Mouse (Mus musculus): ENCODE measurements around the gene Ablim2. TPM values are rescaled to one million over a fixed set of nuclear protein-coding genes. Genes with fewer than 3 reads are reported as not detected.

The Ablim2 gene
- polyA plus RNA-seq, 1 experiment from 2014 or later = 3.2 TPM

- WGBS = 52% methylated on average over 13 of the region's 13 CpGs
- no peak overlapping the region for H3K9ac ChIP-seq (replicated peaks; ENCODE audit: low read depth, low read length)
- no peaks in the 10 kb centered on the region for H3K36me3 ChIP-seq (ENCODE audit: control insufficient read depth, insufficient read depth, low read length)
- H3K4me2 ChIP-seq (replicated peaks; ENCODE audit: low read depth, low read length) = no peak overlapping the region
- H3K27ac ChIP-seq (ENCODE audit: low read length) = peak overlapping the region; percentile 48
- peaks cover 38% of the 10 kb centered on the region for H3K4me1 ChIP-seq (ENCODE audit: control insufficient read depth, insufficient read depth, low read length)
- H3K9me3 ChIP-seq (ENCODE audit: control insufficient read depth, low read depth, low read length) = no peaks in the 10 kb centered on the region
- H3K4me3 ChIP-seq (ENCODE audit: low read depth, low read length) = no peak overlapping the region
- ATAC-seq (ENCODE audit: insufficient number of reproducible peaks, insufficient read depth, low FRiP score, low read depth) = no peak
- H3K27me3 ChIP-seq (ENCODE audit: control insufficient read depth, insufficient read depth, low read length) = no peaks in the 10 kb centered on the region
Observed at GRCm38 (mm10) chr5:35908626-35909443, 151.2 kb downstream of the Ablim2 start.

GRCm38 (mm10) chr5:35915629-35916300 is 158.1 kb downstream of the Ablim2 start:
- H3K4me1 ChIP-seq (ENCODE audit: control insufficient read depth, insufficient read depth, low read length) = peaks cover 26% of the 10 kb centered on the region
- 80% methylated on average over 12 of the region's 12 CpGs for WGBS
- ATAC-seq (ENCODE audit: insufficient number of reproducible peaks, insufficient read depth, low FRiP score, low read depth) = no peak
- H3K27ac ChIP-seq (ENCODE audit: low read length) = no peak overlapping the region
- no peak overlapping the region for H3K4me3 ChIP-seq (ENCODE audit: low read depth, low read length)
- no peaks in the 10 kb centered on the region for H3K27me3 ChIP-seq (ENCODE audit: control insufficient read depth, insufficient read depth, low read length)
- H3K9me3 ChIP-seq (ENCODE audit: control insufficient read depth, low read depth, low read length) = no peaks in the 10 kb centered on the region
- no peaks in the 10 kb centered on the region for H3K36me3 ChIP-seq (ENCODE audit: control insufficient read depth, insufficient read depth, low read length)
- no peak overlapping the region for H3K4me2 ChIP-seq (replicated peaks; ENCODE audit: low read depth, low read length)
- no peak overlapping the region for H3K9ac ChIP-seq (replicated peaks; ENCODE audit: low read depth, low read length)

GRCm38 (mm10) chr5:35916666-35917065 is 159.0 kb downstream of the Ablim2 start:
- 77% methylated on average over 5 of the region's 5 CpGs for WGBS
- H3K36me3 ChIP-seq (ENCODE audit: control insufficient read depth, insufficient read depth, low read length) = no peaks in the 10 kb centered on the region
- no peak overlapping the region for H3K27ac ChIP-seq (ENCODE audit: low read length)
- H3K4me1 ChIP-seq (ENCODE audit: control insufficient read depth, insufficient read depth, low read length) = peaks cover 34% of the 10 kb centered on the region
- H3K9ac ChIP-seq (replicated peaks; ENCODE audit: low read depth, low read length) = no peak overlapping the region
- no peak for ATAC-seq (ENCODE audit: insufficient number of reproducible peaks, insufficient read depth, low FRiP score, low read depth)
- H3K4me3 ChIP-seq (ENCODE audit: low read depth, low read length) = no peak overlapping the region
- H3K27me3 ChIP-seq (ENCODE audit: control insufficient read depth, insufficient read depth, low read length) = no peaks in the 10 kb centered on the region
- H3K9me3 ChIP-seq (ENCODE audit: control insufficient read depth, low read depth, low read length) = no peaks in the 10 kb centered on the region
- H3K4me2 ChIP-seq (replicated peaks; ENCODE audit: low read depth, low read length) = no peak overlapping the region

- no peak overlapping the region for H3K4me2 ChIP-seq (replicated peaks; ENCODE audit: low read depth, low read length)
Observed at GRCm38 (mm10) chr5:35918387-35918786, 160.7 kb downstream of the Ablim2 start.

GRCm38 (mm10) chr5:35920076-35920475 is 162.4 kb downstream of the Ablim2 start:
- no peak for ATAC-seq (ENCODE audit: insufficient number of reproducible peaks, insufficient read depth, low FRiP score, low read depth)
- no peaks in the 10 kb centered on the region for H3K36me3 ChIP-seq (ENCODE audit: control insufficient read depth, insufficient read depth, low read length)
- no peak overlapping the region for H3K4me3 ChIP-seq (ENCODE audit: low read depth, low read length)
- H3K9me3 ChIP-seq (ENCODE audit: control insufficient read depth, low read depth, low read length) = no peaks in the 10 kb centered on the region
- no peaks in the 10 kb centered on the region for H3K27me3 ChIP-seq (ENCODE audit: control insufficient read depth, insufficient read depth, low read length)
- peaks cover 63% of the 10 kb centered on the region for H3K4me1 ChIP-seq (ENCODE audit: control insufficient read depth, insufficient read depth, low read length)
- H3K9ac ChIP-seq (replicated peaks; ENCODE audit: low read depth, low read length) = no peak overlapping the region
- no peak overlapping the region for H3K27ac ChIP-seq (ENCODE audit: low read length)
- H3K4me2 ChIP-seq (replicated peaks; ENCODE audit: low read depth, low read length) = no peak overlapping the region
- 77% methylated on average over 4 of the region's 4 CpGs for WGBS

More at GRCm38 (mm10) chr5:35918387-35918786, 160.7 kb downstream of the Ablim2 start:
- 29% methylated on average over 8 of the region's 8 CpGs for WGBS
- Histone ChIP-seq H3K9ac (replicated peaks; ENCODE audit: low read depth, low read length) (no peak overlapping the region), H3K36me3 (ENCODE audit: control insufficient read depth, insufficient read depth, low read length) (no peaks in the 10 kb centered on the region), H3K4me3 (ENCODE audit: low read depth, low read length) (no peak overlapping the region), H3K4me1 (ENCODE audit: control insufficient read depth, insufficient read depth, low read length) (peaks cover 51% of the 10 kb centered on the region), H3K9me3 (ENCODE audit: control insufficient read depth, low read depth, low read length) (no peaks in the 10 kb centered on the region), H3K27ac (ENCODE audit: low read length) (peak overlapping the region; percentile 61), H3K27me3 (ENCODE audit: control insufficient read depth, insufficient read depth, low read length) (no peaks in the 10 kb centered on the region)
- ATAC-seq (ENCODE audit: insufficient number of reproducible peaks, insufficient read depth, low FRiP score, low read depth) = no peak

GRCm38 (mm10) chr5:35920557-35920956 is 162.9 kb downstream of the Ablim2 start:
- no peak overlapping the region for H3K4me3 ChIP-seq (ENCODE audit: low read depth, low read length)
- H3K27ac ChIP-seq (ENCODE audit: low read length) = peak overlapping the region; percentile 94; the same call in 1 of the 2 replicates
- no peaks in the 10 kb centered on the region for H3K27me3 ChIP-seq (ENCODE audit: control insufficient read depth, insufficient read depth, low read length)
- H3K4me1 ChIP-seq (ENCODE audit: control insufficient read depth, insufficient read depth, low read length) = peaks cover 67% of the 10 kb centered on the region
- H3K36me3 ChIP-seq (ENCODE audit: control insufficient read depth, insufficient read depth, low read length) = no peaks in the 10 kb centered on the region
- no peak overlapping the region for H3K4me2 ChIP-seq (replicated peaks; ENCODE audit: low read depth, low read length)
- ATAC-seq (ENCODE audit: insufficient number of reproducible peaks, insufficient read depth, low FRiP score, low read depth) = no peak
- no peak overlapping the region for H3K9ac ChIP-seq (replicated peaks; ENCODE audit: low read depth, low read length)
- H3K9me3 ChIP-seq (ENCODE audit: control insufficient read depth, low read depth, low read length) = no peaks in the 10 kb centered on the region

- H3K36me3 ChIP-seq (ENCODE audit: control insufficient read depth, insufficient read depth, low read length) = no peaks in the 10 kb centered on the region
- peak overlapping the region; percentile 24 for H3K4me2 ChIP-seq (replicated peaks; ENCODE audit: low read depth, low read length)
- H3K27ac ChIP-seq (ENCODE audit: low read length) = peak overlapping the region; percentile 94
- no peak overlapping the region for H3K4me3 ChIP-seq (ENCODE audit: low read depth, low read length)
- WGBS = 57% methylated on average over 6 of the region's 6 CpGs
- peaks cover 70% of the 10 kb centered on the region for H3K4me1 ChIP-seq (ENCODE audit: control insufficient read depth, insufficient read depth, low read length)
- no peak overlapping the region for H3K9ac ChIP-seq (replicated peaks; ENCODE audit: low read depth, low read length)
- ATAC-seq (ENCODE audit: insufficient number of reproducible peaks, insufficient read depth, low FRiP score, low read depth) = 0 out of 2 replicates have a peak, but pooled peaks have one; percentile 5
- no peaks in the 10 kb centered on the region for H3K27me3 ChIP-seq (ENCODE audit: control insufficient read depth, insufficient read depth, low read length)
- H3K9me3 ChIP-seq (ENCODE audit: control insufficient read depth, low read depth, low read length) = no peaks in the 10 kb centered on the region
Observed at GRCm38 (mm10) chr5:35921141-35921540, 163.5 kb downstream of the Ablim2 start.

GRCm38 (mm10) chr5:35921595-35922254 is 164.0 kb downstream of the Ablim2 start:
- H3K4me1 ChIP-seq (ENCODE audit: control insufficient read depth, insufficient read depth, low read length) = peaks cover 70% of the 10 kb centered on the region
- no peaks in the 10 kb centered on the region for H3K9me3 ChIP-seq (ENCODE audit: control insufficient read depth, low read depth, low read length)
- ATAC-seq (ENCODE audit: insufficient number of reproducible peaks, insufficient read depth, low FRiP score, low read depth) = peak; percentile 89
- WGBS = 30% methylated on average over 10 of the region's 10 CpGs
- H3K27ac ChIP-seq (ENCODE audit: low read length) = peak overlapping the region; percentile 94
- no peak overlapping the region for H3K9ac ChIP-seq (replicated peaks; ENCODE audit: low read depth, low read length)
- H3K4me2 ChIP-seq (replicated peaks; ENCODE audit: low read depth, low read length) = peak overlapping the region; percentile 24
- no peak overlapping the region for H3K4me3 ChIP-seq (ENCODE audit: low read depth, low read length)
- no peaks in the 10 kb centered on the region for H3K36me3 ChIP-seq (ENCODE audit: control insufficient read depth, insufficient read depth, low read length)
- no peaks in the 10 kb centered on the region for H3K27me3 ChIP-seq (ENCODE audit: control insufficient read depth, insufficient read depth, low read length)
